Mouse (Mus musculus): ENCODE results near the gene Sik2. TPM values are rescaled to one million over a fixed set of nuclear protein-coding genes. Genes with fewer than 3 reads are reported as not detected.
A peak's percentile ranks its signal among the peaks of the same experiment; 100 is the strongest.

Sik2 gene
- polyA plus RNA-seq, 1 experiment from 2014 or later: 10.1 TPM

GRCm38 (mm10) chr9:51032785-51033529, 24.1 kb upstream of the Sik2 start:
- Histone ChIP-seq H3K4me1 (replicated peaks; ENCODE audit: control insufficient read depth, insufficient read depth) (no peaks in the 10 kb centered on the region), H3K4me3 (ENCODE audit: low read depth, low read length) (no peak overlapping the region), H3K4me2 (replicated peaks; ENCODE audit: low read depth) (no peak overlapping the region), H3K9ac (ENCODE audit: low read length) (no peak overlapping the region), H3K27me3 (ENCODE audit: control insufficient read depth, insufficient read depth, low read length) (no peaks in the 10 kb centered on the region), H3K9me3 (ENCODE audit: control insufficient read depth, low read length) (no peaks in the 10 kb centered on the region), H3K36me3 (ENCODE audit: control insufficient read depth, insufficient read depth, low read length) (no peaks in the 10 kb centered on the region), H3K27ac (replicated peaks) (no peak overlapping the region)
- DNase-seq (ENCODE audit: low spot score): no peak
- no peak for ATAC-seq (ENCODE audit: low FRiP score, low TSS enrichment)
- 66% methylated on average over 3 of the region's 3 CpGs for WGBS
- no peak for TF ChIP-seq EP300 (optimal IDR thresholded peaks at IDR 0.05)
- TF ChIP-seq CTCF (IDR thresholded peaks at IDR 0.05; ENCODE audit: low read depth): no peak

DNA sequence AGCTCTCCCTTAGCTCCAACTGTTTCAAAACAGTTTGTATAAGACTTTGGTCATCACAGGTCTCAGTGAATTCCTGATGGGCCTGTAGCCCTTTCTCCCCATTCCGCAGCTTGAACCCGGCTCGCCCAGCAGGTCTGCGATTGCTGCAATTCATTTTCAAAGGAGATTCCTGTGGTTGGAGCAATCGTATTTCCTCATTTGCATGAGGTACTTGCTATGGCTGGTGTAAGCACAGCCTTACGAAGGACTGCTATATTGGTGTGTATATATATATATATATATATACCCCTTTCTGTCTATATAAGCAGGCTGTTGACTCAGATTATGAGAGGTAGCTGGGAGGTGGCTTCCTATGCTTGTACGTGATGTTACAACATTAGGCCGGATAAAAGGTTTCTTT, 23.4 kb upstream of the Sik2 start:
- 70% methylated on average over 8 of the region's 8 CpGs for WGBS

GRCm38 (mm10) chr9:51031603-51032002, 22.7 kb upstream of the Sik2 start:
- Histone ChIP-seq H3K27me3 (ENCODE audit: control insufficient read depth, insufficient read depth, low read length) (no peaks in the 10 kb centered on the region), H3K27ac (replicated peaks) (no peak overlapping the region), H3K9me3 (ENCODE audit: control insufficient read depth, low read length) (no peaks in the 10 kb centered on the region), H3K36me3 (ENCODE audit: control insufficient read depth, insufficient read depth, low read length) (no peaks in the 10 kb centered on the region), H3K4me1 (replicated peaks; ENCODE audit: control insufficient read depth, insufficient read depth) (no peaks in the 10 kb centered on the region), H3K9ac (ENCODE audit: low read length) (no peak overlapping the region), H3K4me3 (ENCODE audit: low read depth, low read length) (no peak overlapping the region), H3K4me2 (replicated peaks; ENCODE audit: low read depth) (no peak overlapping the region)
- ATAC-seq (ENCODE audit: low FRiP score, low TSS enrichment) (no peak), DNase-seq (ENCODE audit: low spot score) (no peak)
- WGBS: 53% methylated on average over 6 of the region's 6 CpGs
- TF ChIP-seq EP300 (optimal IDR thresholded peaks at IDR 0.05): no peak

More for the DNA sequence above, 23.4 kb upstream of the Sik2 start:
- Histone ChIP-seq H3K9me3 (ENCODE audit: control insufficient read depth, low read length) (no peaks in the 10 kb centered on the region), H3K9ac (ENCODE audit: low read length) (no peak overlapping the region), H3K4me3 (ENCODE audit: low read depth, low read length) (no peak overlapping the region), H3K27me3 (ENCODE audit: control insufficient read depth, insufficient read depth, low read length) (no peaks in the 10 kb centered on the region), H3K4me1 (replicated peaks; ENCODE audit: control insufficient read depth, insufficient read depth) (no peaks in the 10 kb centered on the region), H3K36me3 (ENCODE audit: control insufficient read depth, insufficient read depth, low read length) (no peaks in the 10 kb centered on the region), H3K27ac (replicated peaks) (no peak overlapping the region), H3K4me2 (replicated peaks; ENCODE audit: low read depth) (no peak overlapping the region)
- no peak for TF ChIP-seq EP300 (optimal IDR thresholded peaks at IDR 0.05)
- no peak for TF ChIP-seq CTCF (IDR thresholded peaks at IDR 0.05; ENCODE audit: low read depth)
- no peak for ATAC-seq (ENCODE audit: low FRiP score, low TSS enrichment)
- no peak for DNase-seq (ENCODE audit: low spot score)

- Histone ChIP-seq H3K9me3 (ENCODE audit: control insufficient read depth, low read length) (no peaks in the 10 kb centered on the region), H3K4me3 (ENCODE audit: low read depth, low read length) (no peak overlapping the region), H3K9ac (ENCODE audit: low read length) (no peak overlapping the region), H3K4me1 (replicated peaks; ENCODE audit: control insufficient read depth, insufficient read depth) (no peaks in the 10 kb centered on the region), H3K36me3 (ENCODE audit: control insufficient read depth, insufficient read depth, low read length) (no peaks in the 10 kb centered on the region), H3K27me3 (ENCODE audit: control insufficient read depth, insufficient read depth, low read length) (no peaks in the 10 kb centered on the region), H3K4me2 (replicated peaks; ENCODE audit: low read depth) (no peak overlapping the region), H3K27ac (replicated peaks) (no peak overlapping the region)
- ATAC-seq (ENCODE audit: low FRiP score, low TSS enrichment): no peak
- no peak for DNase-seq (ENCODE audit: low spot score)
- TF ChIP-seq EP300 (optimal IDR thresholded peaks at IDR 0.05) (no peak), CTCF (IDR thresholded peaks at IDR 0.05; ENCODE audit: low read depth) (no peak)
- 23% methylated on average over 1 of the region's 1 CpGs for WGBS
These were observed 21.3 kb upstream of the Sik2 start for GRCm38 (mm10) chr9:51030147-51030546.

DNA sequence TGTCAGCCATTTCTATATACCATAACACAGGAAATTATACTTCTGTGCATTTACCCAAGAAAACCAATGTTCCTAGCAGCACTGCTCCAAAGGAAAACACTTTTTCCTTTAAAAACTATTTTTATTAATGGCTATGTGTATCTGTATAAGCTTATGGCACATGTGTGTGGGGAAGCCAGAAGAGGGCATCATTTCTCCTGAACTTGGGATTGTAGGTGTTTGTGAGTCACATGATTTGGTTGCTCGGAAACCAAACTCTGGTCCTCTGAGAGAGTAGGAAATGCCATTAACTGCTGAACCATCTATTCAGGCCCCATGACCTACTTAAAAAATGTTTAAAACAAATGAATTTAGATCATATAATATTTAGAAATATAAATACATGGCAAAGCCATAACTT, 18.1 kb upstream of the Sik2 start:
- DNase-seq (ENCODE audit: low spot score) (no peak), ATAC-seq (ENCODE audit: low FRiP score, low TSS enrichment) (no peak)
- Histone ChIP-seq H3K27me3 (ENCODE audit: control insufficient read depth, insufficient read depth, low read length) (no peaks in the 10 kb centered on the region), H3K4me1 (replicated peaks; ENCODE audit: control insufficient read depth, insufficient read depth) (no peaks in the 10 kb centered on the region), H3K9me3 (ENCODE audit: control insufficient read depth, low read length) (no peaks in the 10 kb centered on the region), H3K27ac (replicated peaks) (no peak overlapping the region), H3K9ac (ENCODE audit: low read length) (no peak overlapping the region), H3K4me2 (replicated peaks; ENCODE audit: low read depth) (no peak overlapping the region), H3K36me3 (ENCODE audit: control insufficient read depth, insufficient read depth, low read length) (no peaks in the 10 kb centered on the region), H3K4me3 (ENCODE audit: low read depth, low read length) (no peak overlapping the region)
- WGBS: 90% methylated on average over 1 of the region's 1 CpGs
- TF ChIP-seq CTCF (IDR thresholded peaks at IDR 0.05; ENCODE audit: low read depth): 0 out of 2 replicates have a peak, but pooled peaks have one; percentile 12
- TF ChIP-seq EP300 (optimal IDR thresholded peaks at IDR 0.05): no peak

- 77% methylated on average over 4 of the region's 4 CpGs for WGBS
- Histone ChIP-seq H3K27ac (replicated peaks) (no peak overlapping the region), H3K4me2 (replicated peaks; ENCODE audit: low read depth) (no peak overlapping the region), H3K36me3 (ENCODE audit: control insufficient read depth, insufficient read depth, low read length) (no peaks in the 10 kb centered on the region), H3K4me3 (ENCODE audit: low read depth, low read length) (no peak overlapping the region), H3K27me3 (ENCODE audit: control insufficient read depth, insufficient read depth, low read length) (no peaks in the 10 kb centered on the region), H3K9me3 (ENCODE audit: control insufficient read depth, low read length) (no peaks in the 10 kb centered on the region), H3K4me1 (replicated peaks; ENCODE audit: control insufficient read depth, insufficient read depth) (no peaks in the 10 kb centered on the region), H3K9ac (ENCODE audit: low read length) (no peak overlapping the region)
- TF ChIP-seq CTCF (IDR thresholded peaks at IDR 0.05; ENCODE audit: low read depth): no peak
- TF ChIP-seq EP300 (optimal IDR thresholded peaks at IDR 0.05): no peak
- DNase-seq (ENCODE audit: low spot score): no peak
- no peak for ATAC-seq (ENCODE audit: low FRiP score, low TSS enrichment)
These were observed 12.4 kb upstream of the Sik2 start for GRCm38 (mm10) chr9:51021123-51021795.

All from stomach, postnatal 0 days (tissue).